Mouse (Mus musculus): ENCODE data around the gene Foxn3.

Foxn3 gene

GRCm38 (mm10) chr12:99378284-99378683, 185.1 kb downstream of the Foxn3 start:
- peak; percentile 79 for DNase-seq

DNA sequence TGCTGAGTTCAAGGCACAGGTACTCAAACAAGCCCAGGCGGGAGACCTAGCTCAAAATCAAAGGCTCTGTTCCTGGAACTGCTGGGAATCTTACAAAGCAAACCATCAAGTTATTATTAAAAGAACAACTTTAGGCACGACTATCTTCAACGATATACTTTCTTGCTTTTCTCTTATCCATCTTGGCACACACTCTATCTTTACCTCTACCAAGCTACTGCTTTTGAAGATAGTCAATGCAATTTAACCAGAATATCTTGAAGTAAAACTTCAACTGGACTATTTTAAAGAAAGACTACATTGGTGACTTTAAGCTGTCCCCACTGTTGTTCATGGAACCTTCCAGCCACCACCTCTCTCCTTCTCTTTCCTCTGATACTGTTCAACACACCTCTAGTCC, 185.7 kb downstream of the Foxn3 start:
- DNase-seq, result no peak

DNA sequence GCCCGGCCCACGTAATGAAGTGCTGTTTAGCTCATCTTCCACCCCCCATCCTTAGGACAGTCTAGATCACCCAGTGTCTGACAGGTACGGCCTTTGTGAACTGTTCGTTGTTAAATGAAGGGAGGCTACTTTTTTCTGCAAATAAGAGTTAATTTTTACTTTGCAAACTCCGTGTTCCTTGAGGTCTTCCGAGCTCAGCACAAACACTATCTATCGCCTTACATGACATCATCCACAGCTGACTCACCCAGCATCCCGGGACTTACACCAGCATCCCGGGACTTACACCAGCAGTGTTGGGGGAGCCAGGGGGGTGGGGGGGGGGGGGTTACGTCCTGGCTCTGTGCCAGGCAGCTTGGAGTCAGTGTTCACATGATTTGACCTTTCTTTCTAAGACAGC, 186.3 kb downstream of the Foxn3 start:
- no peak for DNase-seq

- no peak for DNase-seq
These were observed 187.4 kb downstream of the Foxn3 start for GRCm38 (mm10) chr12:99375878-99376454.

DNA sequence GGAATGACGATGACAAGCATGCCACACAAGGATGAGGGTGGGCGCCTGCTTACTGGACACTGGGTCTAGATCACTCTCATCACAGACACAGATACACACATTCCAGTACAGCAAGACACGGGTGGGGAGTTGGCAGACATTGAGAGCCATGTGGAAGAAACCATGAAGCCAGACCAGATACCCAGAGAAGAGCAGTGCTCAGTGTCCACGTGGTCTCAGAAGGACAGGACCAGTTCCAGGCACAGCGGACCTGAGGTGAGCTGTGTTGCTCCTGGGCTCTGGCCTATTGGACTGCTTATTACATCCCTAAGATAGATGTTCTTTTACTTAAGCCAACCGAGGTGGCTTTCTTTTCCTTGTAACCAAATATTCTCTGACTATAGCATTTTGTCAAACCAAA, 188.0 kb downstream of the Foxn3 start:
- no peak for DNase-seq

GRCm38 (mm10) chr12:99374099-99374600, 189.2 kb downstream of the Foxn3 start:
- DNase-seq, result peak; percentile 87

DNA sequence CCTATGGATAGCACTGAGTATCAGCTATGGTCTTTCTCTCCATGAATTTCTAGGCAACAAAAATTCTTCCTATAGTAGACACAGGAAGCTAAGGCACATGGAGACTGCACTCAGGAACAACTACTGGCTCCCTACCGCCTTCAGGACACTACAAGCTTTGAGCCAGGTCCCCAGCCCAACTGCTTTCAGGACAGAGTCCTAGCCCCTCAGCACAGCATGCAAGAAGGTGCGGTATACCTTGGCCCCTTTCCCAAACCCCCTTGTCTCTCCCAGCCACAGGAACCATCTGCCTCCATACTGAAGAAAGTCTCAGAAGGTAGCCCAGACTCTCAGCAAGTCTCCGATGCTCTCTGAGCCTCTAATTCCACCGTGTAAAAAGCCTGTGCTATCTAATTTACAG, 189.8 kb downstream of the Foxn3 start:
- DNase-seq, result no peak

DNA sequence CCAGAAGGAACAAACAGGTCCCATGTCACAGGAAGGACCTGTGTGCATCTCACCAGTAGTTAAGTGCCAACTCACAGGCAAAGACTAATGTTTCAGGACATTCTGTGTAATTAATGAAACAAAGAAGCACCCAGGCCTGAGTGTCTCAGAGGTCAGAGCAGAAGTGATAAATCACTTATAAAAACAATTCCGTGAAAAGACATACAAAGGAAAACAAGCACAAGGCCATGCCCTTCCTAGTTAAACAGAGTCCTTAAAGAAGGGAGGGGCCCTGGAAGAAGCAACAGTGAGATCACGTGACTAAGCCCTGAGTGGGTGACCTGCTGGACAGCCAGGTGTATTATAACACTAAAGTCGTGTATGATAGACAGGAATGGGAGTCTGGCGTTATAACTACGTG, 191.9 kb downstream of the Foxn3 start:
- no peak for DNase-seq

DNA sequence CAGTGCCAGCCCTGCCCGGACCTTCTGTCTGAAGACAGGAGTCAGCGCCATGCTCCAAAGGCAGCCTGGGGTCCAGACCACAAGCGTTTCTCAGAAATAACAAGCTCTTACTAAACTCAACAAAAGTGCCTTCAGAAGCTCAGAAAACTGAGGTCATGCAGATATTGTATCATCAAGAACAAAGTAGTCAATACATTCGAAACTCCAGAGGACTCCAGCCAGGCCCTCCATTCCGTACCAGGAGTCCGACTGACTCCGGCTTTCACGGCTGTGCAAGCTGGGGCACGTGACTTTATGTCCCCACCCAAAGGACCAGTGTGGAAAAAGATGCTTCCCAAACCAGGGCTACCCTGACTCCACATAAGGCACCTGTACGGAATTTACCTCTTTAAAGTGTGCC, 195.1 kb downstream of the Foxn3 start:
- DNase-seq, result no peak

DNA sequence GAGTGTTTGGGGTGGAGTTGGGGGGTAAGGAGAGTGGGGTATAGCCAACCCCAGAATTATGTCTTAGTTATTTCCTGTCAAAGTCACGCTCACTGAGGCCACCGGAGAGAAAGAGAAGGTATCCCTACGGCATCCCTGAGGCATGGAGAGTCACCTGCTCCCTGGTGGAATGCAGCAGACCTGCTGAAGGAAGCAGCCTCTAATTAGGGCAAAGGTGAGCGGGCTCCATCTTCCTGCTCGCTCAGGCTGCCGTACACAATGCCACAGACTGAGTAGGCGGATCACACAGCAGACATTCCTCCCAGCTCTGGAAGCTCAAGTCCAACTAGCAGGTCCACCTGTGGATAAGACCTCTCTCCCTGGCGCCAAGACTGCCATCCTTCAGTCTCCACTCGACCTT, 197.4 kb downstream of the Foxn3 start:
- DNase-seq, result peak; percentile 85

GRCm38 (mm10) chr12:99364201-99364600, 199.2 kb downstream of the Foxn3 start:
- no peak for DNase-seq

GRCm38 (mm10) chr12:99363024-99363423, 200.4 kb downstream of the Foxn3 start:
- no peak for DNase-seq

DNA sequence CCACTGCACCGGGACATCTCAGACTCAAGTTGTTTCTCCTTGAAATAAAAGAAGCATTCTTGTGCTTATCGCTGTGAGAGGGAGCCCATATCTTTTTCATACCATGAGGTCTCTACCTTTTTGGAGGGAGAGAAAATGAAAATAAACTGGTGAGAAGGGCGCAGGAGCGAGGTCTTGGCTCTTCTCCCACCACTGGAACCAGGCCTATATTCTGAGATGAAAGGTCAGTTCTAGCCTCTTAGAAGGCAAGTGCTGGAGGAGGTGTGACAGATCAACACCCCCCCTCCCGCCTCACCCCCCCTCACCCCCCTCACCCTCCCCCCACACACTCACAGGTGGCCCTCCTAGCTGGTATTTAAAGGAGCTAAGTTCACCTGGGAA, 201.6 kb downstream of the Foxn3 start:
- DNase-seq, result no peak

GRCm38 (mm10) chr12:99360958-99361751, 202.2 kb downstream of the Foxn3 start:
- no peak for DNase-seq

DNA sequence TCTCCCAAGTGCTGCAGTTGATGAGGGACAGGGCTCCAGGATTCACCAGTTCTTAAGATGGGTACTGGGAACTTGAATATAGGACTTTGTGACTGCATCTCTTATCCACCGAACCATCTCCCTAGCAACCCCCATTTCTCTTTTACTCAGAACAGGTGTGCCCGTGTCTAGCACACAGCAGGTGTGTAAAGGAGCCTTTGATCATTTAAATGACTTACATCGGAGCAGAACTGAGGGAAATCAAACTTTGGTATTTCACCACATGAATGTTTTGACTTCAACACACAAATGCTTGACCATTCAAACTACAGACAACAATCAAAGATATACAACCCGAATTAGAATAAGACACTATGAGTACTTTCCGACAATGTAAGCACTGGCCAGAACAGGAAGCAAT, 204.7 kb downstream of the Foxn3 start:
- DNase-seq, result no peak

DNA sequence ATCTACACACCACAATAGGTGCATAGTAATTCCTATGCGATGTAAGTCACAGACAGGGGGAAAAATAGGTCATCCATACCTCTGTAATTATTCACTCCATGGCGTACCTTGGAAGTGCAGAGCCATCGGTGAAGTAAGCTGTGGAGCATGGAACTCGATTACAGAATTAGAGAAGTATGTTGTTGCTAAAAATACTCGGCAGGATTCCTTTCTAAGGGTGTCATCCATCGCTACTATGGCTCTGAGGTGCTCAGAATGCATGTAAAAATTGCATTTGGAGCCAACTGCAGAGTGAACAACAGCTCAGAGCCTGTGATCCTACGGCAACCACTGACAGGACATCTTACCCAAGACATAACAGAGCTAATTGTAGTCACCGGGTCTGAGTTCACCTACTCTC, 206.7 kb downstream of the Foxn3 start:
- no peak for DNase-seq

DNA sequence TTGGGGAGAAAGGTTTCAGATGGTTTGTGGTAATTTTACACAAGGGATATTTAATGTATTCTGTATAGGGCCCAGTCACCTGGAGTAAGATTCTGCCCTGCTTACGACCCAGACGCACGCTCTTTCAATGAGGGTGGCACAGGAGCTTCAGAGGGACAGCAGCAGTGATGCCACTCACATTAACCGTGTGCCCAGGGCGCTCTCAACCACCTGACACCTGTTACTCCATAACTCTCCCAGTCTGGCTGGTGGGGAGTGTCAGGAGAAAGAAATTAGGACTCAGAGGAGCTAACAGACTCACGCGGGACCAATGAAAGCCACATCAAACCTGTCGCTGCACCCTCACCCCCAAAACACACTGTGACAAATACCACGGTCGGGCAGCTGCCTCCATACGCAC, 209.7 kb downstream of the Foxn3 start:
- no peak for DNase-seq

DNA sequence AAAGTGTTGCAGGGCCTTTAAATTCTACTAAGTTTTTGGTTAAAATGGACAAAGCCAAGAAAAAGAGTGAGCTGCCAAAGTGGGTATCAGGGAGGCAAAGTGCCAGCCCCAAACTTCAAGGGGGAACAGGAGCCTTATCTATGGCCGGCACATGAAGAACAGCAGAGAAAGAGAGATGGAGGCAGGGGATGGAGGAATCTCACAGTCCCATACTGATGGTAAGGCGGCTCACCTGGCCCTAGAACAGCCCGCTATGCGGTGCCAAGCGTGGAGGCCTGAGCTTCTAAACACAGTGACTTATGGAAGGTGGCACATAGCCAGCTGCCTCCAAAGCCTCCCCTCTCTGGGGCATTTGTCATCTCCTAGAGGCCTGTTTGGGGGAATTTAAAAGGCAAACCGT, 210.8 kb downstream of the Foxn3 start:
- no peak for DNase-seq

GRCm38 (mm10) chr12:99352136-99352535, 211.2 kb downstream of the Foxn3 start:
- no peak for DNase-seq

- no peak for DNase-seq
These were observed 211.7 kb downstream of the Foxn3 start for GRCm38 (mm10) chr12:99351731-99352130.

GRCm38 (mm10) chr12:99349650-99349997, 213.8 kb downstream of the Foxn3 start:
- DNase-seq, result no peak

- no peak for DNase-seq
These were observed 214.3 kb downstream of the Foxn3 start for GRCm38 (mm10) chr12:99348940-99349649.

DNA sequence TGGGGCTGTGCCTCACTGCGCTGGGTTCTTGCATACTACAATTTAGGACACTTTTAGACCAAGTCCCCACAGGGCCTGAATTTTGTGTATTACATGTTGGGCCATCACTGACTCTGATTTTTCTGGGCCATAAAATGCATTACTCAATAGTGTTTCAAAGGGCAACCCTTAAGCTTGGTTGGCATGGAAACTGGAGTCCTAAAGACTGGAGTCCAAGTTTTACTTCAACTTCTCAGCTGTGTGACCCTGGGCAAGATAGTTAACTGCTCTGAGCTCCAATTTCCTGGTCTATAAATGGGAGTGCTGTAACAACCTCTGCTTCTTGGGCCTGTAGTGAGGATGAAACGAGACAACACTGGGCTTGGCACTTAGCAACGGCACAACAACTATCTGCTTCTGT, 215.9 kb downstream of the Foxn3 start:
- peak; percentile 46 for DNase-seq

GRCm38 (mm10) chr12:99346982-99347381, 216.4 kb downstream of the Foxn3 start:
- no peak for DNase-seq
